Mouse (Mus musculus) ZHBTc4 (cell line): ENCODE results near the gene Hoxd11.

Experiments used
- DNase-seq: peaks from one replicate; pipeline ENCODE4 v3.0.0-alpha.2; 2011; ENCODE audit warnings: low read depth, low spot score

Hoxd11 gene

GRCm38 (mm10) chr2:74694066-74694465 is 14.7 kb downstream of the Hoxd11 start:
- peak; percentile 86 for DNase-seq

GRCm38 (mm10) chr2:74695383-74695782 is 16.0 kb downstream of the Hoxd11 start:
- no peak for DNase-seq

DNA sequence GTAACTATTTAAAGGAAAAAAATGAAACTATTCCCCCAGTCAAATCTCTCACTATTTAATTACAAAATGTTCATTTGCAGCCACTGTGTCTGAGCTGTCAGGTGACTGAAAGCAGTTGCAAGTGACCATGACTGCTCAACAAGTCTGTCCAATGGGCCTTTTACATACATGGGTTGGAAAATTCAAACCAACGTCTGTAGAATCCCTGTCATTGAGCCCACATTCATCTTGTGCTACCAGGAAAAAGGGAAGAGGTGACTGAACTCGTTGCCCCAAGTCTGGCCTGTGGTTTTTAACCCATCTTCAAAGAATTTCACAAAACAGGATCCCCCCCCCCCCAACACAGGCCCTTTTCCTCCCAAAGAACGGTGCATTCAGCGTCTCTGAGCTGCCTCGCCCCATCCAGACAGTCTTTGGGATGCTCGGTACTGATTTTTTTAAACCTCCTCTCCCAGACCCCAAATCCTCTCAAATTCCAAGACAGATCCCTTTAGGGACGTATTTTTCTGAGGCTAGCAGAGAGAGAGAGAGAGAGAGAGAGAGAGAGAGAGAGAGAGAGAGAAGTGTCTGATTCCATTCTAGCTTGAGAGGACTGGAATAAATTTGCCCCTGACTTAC is 16.6 kb downstream of the Hoxd11 start:
- no peak for DNase-seq

DNA sequence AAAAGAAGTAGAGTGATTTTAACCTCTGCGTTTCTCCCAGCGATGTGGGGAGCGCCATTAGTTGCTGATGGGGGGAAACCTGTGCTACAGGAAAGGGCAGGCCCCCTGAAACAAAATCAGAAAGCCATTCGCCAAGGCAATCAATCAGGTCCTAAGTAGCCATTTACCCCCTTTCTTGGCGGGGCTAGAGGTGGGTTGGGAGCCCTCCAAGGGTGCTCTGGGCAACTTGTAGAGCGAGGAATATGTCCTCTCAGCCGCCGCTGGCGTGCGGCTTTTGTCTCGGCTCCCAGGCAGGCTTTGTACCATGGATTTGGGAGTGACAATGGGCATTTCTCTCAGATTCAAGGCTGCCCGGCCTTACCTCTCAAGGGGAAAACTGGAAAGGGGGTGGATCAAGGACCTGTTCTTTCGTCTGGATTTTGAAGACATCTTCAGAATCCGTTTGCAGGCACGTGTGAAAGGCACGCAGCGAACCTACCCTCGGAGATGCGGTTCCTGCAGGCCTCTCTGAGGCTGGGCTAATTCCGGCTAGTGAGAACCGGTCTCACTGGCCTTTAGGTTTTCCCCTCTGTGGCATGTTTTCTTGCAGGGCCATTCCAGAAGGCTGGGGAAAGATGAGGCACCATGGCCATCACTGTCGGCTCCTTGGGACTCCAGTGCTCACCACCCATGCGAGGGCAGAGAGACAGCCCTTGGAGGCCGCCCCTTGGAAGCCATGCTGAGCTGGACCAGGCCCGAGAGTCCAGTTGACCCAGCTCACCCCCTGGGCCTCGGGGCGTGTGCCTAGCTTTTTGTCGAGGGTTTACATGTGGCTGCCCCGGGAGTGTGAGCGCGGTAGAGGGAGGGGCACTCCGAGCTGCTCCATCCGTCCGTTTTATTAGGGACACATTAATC is 17.3 kb downstream of the Hoxd11 start:
- DNase-seq, result peak; percentile 51

- DNase-seq, result peak; percentile 80
Observed at GRCm38 (mm10) chr2:74697567-74698121, 18.3 kb downstream of the Hoxd11 start, which contains the start of gene Hoxd9. TSS of gene Hoxd9 (plus strand) at chr2:74697727.

DNA sequence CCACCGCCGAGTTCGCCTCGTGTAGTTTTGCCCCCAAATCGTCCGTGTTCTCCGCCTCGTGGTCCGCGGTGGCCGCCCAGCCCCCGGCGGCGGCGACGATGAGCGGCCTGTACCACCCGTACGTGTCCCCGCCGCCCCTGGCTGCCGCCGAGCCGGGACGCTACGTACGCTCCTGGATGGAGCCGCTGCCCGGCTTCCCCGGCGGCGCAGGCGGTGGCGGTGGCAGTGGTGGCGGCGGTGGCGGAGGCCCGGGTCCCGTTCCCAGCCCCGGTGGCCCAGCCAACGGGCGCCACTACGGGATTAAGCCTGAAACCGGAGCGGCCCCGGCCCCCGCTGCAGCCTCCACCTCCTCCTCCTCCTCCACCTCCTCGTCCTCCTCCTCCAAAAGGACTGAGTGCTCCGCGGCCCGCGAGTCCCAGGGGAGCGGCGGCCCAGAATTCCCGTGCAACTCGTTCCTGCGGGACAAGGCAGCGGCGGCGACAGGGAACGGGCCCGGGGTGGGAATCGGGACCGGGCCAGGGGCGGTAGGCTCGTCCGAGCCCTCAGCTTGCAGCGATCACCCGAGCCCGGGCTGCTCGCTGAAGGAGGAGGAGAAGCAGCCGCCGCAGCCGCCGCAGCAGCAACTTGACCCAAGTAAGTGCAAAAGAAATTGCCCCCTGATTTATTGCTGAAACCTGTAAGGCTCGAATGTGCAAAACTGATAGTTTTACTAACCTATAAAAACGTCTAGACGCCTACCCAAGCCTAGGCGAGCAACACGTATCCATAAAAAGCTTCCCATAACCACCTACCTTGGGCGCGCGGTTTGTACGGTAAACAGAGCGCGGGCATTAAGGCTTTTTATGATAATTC is 19.1 kb downstream of the Hoxd11 start:
- peak; percentile 66 for DNase-seq

- DNase-seq, result no peak
Observed at GRCm38 (mm10) chr2:74699053-74699430, 19.7 kb downstream of the Hoxd11 start.

GRCm38 (mm10) chr2:74699664-74700545 is 20.5 kb downstream of the Hoxd11 start:
- no peak for DNase-seq

- no peak for DNase-seq
Observed at GRCm38 (mm10) chr2:74700546-74701112, 21.3 kb downstream of the Hoxd11 start.

DNA sequence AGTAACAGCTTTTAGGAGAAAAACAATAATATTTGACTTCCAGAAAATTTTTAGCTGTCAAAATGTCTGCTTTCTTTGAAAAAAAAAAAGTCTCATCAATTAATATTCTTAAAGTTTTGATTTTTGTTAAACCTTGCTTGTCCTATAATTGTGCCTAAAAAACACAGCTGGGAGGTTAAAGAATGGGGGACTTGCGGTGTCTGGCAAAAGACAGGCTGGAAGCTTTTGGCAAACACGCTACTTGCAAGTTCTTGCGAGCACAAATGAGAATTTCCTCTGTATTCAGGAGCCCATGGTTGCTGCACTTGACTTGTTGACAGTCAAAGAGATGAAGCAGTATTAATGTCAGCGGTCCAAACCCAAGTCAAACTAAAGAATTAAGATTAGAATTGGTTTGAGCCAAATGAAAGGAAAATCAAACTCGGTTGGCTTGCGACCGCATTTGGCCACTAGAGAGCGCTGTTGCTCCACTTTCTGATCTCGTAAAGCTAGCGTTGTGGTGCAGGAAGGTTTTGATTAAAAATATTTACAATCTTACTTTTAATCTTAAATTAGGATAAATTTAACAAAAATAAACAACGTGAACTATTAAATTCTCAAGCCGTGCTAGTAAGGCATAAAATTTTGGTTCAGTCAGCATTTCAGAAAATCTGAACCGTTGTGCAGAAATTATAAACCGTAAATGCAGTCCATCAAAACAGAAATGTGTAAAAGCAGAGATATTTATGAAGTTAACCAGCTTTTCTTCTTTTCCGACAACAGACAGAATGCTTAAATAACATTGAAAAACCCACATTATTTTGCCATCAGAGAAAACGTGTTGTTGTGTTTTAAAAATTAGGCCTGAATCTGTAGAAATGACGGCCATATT is 22.8 kb downstream of the Hoxd11 start:
- DNase-seq, result peak; percentile 69

GRCm38 (mm10) chr2:74702820-74703219 is 23.5 kb downstream of the Hoxd11 start:
- no peak for DNase-seq

DNA sequence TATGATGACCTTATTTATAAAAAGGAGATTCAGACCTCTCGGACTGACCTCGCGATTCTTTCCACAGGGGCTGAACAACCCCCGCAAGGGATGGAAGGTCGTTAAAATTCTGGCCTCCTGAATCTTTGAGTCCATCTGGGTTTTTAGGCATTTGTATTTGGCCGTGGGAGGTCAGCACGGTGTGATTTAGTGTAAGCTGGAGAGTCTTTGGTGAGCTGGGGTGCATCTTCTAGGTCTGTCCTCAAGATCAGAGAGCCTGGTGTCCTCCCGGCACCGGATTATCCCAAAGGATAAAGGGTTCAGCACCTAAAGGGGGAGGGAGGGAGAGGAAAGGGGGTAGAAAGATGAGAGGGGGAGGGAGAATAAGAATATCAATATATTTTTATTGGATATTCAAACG is 24.0 kb downstream of the Hoxd11 start:
- DNase-seq, result no peak

DNA sequence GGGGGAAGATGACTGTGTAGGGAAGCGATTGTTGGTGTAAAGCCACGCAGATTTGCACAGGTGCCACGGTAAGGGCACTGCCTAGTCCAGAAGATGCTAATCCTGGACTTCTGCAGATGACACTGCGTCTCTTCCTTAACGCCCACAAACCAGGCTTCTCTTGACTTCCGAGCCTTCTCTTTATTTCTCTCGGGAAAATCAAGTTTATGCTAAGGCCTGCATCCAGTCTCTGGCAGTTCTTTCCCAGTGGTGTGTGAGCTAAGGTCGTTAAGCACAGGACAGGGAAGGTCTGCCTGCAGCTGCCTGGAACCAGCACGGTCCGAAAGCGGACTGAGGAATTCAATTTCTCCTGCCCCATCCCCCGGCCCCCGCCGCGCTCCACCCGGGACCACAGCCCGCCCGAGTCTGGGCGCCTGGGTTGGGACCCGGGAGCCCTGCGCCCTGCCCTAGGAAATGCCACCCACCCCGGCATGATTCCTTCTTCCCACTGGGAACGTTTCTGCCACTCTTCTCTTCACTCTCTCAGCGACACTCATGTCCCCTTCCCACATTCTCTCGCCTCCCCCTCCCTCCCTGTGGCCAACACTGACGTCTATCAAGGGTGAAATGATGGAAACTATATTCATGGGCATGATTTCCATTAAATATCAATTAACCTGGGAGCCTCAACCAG is 24.5 kb downstream of the Hoxd11 start:
- DNase-seq, result no peak

GRCm38 (mm10) chr2:74704393-74704998 is 25.1 kb downstream of the Hoxd11 start, which contains the start of gene Hoxd8:
TSS of gene Hoxd8 (plus strand) at chr2:74704615.
- DNase-seq, result peak; percentile 76

DNA sequence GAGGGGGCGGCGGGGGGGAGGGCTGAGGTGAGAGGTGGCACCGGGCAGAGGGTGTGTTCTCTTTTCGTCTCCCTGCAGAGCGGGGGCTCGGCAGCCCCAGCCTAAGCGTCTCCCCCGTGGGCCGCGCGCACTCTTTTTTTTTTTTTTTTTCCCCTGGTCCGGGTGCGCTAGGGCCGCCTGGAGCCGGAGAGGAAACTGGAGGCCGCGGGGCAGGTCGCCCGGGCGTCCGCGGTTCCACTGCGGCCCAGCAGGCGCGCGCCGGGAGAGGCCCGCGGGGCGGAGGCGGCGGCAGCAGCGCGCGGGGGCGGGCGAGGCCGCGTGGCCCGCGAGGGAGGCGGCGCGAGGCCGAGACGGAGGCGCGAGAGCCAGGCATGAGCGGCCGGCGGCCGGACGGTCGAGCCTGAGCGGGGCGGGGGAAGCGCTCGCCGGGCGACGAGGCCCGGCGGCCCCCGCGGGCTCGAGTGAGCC is 25.7 kb downstream of the Hoxd11 start:
- DNase-seq, result no peak

DNA sequence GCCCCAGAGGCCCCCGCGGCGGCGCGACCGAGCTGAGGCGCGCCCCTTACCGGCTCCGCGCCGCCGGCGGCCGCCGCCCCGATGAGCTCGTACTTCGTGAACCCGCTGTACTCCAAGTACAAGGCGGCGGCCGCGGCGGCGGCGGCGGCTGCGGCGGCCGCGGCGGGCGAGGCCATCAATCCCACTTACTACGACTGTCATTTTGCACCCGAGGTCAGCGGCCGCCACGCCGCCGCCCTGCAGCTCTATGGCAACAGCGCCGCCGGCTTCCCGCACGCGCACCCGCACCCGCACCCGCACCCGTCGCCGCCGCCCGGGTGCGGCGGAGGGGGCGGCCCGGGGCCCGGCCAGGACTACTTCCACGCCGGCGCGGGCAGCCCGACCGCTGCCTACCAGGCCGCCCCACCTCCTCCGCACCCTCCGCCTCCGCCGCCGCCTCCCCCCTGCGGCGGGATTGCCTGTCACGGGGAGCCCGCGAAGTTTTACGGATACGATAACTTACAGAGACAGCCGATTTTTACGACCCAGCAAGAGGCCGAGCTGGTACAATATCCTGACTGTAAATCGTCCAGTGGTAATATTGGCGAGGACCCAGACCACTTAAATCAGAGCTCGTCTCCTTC is 26.2 kb downstream of the Hoxd11 start:
- DNase-seq, result no peak

GRCm38 (mm10) chr2:74706393-74706960 is 27.1 kb downstream of the Hoxd11 start:
- no peak for DNase-seq
